Mouse (Mus musculus): Measurements from ENCODE around the gene Naa25.

The Naa25 gene

DNA sequence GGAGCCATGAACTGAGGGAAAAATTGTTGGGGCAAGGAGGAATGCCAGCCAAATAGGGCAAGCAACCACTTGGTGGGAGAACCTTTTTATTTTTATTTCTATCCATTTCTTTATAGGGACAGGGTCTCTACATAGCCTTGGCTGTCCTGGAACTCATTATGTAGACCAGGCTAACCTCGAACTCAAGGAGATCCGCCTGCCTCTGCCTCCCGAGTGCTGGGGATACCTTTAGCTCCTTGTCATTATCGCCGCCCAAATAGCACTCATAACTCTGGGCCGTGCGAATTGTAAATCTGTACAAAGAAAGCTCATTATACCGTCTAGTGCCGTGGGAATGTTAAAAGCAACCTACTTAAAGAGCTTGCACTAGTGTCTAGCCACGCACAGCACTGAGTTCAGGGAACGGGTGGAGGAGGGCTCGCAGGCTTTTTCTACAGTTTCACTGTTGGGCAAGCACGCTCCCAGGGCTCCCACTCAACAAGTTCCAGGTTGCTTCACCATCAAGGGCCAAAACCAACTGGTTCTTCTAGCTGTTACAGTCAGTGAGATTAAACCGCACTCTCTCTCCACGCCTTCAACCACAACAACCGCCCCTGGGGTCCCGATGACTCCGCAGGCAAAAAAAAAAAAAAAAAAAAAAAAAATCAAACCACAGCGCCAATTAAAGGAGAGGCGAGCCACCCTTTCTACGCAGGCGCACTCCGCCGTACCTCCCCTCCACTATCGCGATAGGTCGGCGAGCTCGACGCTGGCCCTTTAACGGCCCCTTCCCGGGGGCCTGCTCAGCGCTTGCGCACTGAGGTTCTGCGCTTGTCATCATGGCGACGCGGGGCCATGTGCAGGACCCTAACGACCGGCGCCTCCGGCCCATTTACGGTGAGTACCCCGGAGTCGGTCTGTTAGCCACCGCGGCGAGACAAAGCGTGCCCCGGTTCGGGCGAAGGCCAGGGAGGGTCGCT is at the start of gene Naa25:
Gene Naa25 (plus strand): TSS at position 750 of the 959 bp plus-strand sequence.
- DNase-seq (ENCODE audit: low spot score), result peak; percentile 96

DNA sequence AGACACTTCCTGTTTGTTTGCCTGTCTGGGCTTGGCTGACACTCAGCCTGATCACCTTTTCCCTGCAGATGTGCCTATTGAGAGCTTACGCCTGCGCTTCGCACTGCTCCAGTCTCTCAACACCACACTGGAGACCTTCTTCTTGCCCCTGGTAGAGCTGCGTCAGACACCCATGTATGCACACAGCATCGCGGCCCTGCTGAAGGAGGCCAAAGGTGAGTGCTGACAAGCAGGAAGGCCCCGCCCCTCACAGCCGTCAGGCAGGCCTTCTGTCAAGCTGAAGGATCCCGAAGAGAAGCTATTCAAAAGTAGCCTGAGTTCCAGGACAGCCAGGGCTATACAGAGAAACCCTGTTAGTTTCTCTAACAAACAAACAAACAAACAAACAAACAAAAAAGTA is 38.5 kb upstream of the Naa25 start:
- no peak for DNase-seq (ENCODE audit: low spot score)

DNA sequence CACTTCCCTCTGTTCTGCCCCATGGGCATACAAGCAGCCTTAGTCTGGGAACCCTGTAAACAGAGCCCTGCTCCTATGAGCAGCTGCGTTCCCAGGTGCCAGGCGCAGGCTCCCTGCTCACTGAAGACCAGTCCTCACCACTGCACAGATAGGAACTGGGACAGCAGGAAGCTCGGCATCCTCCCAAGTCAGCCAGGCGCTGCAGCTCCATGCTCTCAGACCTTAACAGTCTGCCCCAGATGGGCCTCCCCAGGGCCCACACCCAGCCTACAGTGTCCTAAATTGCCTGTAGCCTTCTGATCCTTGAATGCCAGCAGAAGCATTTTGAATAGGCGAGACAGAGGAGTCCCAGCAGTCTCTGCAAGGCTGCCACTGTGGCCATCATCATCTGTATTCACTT is 36.0 kb upstream of the Naa25 start:
- no peak for DNase-seq (ENCODE audit: low spot score)

DNA sequence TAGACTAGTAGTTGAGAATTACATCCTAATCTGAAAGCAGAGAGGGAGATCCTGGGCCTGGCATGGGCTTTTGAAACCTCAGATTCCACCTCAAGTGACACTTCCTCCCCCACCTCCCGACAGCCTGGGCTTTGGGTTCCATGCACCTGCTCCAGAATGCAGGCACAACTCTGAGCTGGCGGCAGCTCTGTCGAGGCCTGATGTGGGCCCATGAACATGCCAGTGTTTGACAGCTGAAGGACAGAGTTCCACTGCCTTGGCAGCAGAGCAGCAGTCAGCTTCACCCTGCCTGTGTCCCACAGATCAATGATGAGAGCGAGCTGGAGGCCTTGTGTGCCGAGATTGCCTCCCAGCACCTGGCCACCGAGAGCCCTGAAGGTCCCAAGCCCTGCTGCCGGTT is 34.3 kb upstream of the Naa25 start:
- DNase-seq (ENCODE audit: low spot score), result no peak

DNA sequence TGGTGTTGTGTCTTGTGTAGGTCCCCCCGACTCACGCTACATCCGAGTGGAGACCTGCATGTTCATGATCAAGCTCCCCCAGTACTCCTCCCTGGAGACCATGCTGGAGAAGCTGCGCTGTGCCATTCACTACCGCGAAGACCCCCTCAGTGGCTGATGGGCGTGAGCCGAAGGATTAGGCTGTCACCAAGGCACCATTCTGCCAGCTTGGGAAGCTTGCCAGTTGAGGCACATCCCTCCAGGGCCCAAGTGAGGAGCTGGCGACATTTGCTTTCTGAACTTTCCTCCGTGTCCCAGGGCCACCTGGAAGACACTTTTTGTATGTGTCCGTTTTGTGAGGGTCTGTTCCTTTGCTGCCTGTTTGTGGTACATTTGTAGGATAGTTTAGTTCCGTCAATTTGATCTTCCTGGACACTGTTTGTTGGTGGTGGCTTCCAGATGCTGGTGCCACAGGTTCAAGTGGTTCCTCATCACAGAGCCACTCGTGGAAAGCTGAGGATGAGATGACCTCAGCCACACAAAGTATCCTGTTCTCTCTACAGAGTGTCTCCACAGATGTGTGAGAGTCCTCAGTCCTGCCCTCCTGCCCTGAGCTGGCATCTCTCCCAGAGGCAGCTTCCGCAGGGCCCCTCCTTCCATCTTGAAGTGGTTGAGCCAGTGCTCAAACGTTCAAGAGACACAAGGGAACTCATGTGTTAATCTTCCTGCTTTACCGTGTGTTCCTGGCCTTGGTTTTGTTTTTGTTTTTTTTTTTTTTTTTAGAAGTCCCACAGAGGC is 31.1 kb upstream of the Naa25 start:
- no peak for DNase-seq (ENCODE audit: low spot score)

GRCm38 (mm10) chr5:121367255-121367654 is 30.5 kb upstream of the Naa25 start:
- no peak for DNase-seq (ENCODE audit: low spot score)

DNA sequence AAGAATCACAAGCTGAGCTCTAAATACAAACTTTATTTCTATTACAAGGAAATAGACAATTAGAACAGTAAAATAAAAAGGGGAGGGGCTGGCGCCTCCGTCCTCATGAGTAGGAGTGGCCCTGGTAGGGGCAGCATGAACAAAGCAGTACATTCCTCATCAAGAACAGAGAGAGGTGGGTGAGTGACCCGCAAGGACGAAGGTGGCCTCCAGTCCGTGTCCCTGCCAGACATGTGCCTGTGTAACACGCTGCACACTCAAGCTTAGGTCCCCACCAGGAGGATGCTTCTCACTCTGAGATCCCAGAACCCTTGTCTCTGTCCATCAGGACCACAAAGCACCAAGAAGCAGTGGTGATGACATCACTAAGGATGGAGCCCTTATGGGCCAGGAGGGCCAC is 26.0 kb upstream of the Naa25 start:
- DNase-seq (ENCODE audit: low spot score), result no peak

DNA sequence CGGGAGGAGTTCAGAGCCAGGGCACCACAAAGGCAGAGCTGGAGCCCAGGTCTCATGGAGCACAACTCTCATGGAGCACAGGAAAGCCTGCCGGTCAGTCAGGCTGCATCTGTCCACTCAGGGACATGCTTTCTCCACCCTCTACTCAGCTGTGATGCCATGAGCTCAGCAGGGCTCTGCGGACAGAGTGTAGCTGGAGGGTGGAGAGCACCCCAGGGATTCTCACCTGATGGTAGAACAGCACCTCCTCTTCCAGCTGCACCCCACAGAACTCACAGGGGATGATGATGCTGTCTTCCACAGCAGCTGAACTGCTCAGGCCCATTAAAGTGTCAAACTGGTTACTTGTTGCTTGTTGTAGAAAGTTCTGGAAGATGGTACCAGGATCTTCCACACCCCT is 22.9 kb upstream of the Naa25 start:
- DNase-seq (ENCODE audit: low spot score), result no peak

DNA sequence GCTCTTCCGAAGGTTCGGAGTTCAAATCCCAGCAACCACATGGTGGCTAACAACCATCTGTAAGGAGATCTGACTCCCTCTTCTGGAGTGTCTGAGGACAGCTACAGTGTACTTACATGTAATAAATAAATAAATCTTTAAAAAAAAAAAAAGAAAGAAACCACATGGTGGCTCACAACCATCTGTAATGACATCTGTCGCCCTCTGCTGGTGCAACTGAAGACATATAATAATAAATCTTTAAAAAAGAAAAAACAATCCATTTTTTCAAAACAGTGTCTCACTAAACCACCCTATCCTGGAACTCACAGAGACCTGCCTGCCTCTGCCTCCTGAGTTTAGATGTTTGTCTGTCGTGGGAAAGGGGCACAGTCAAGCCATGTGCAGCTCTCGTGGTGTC is 20.8 kb upstream of the Naa25 start:
- DNase-seq (ENCODE audit: low spot score), result peak; percentile 45

DNA sequence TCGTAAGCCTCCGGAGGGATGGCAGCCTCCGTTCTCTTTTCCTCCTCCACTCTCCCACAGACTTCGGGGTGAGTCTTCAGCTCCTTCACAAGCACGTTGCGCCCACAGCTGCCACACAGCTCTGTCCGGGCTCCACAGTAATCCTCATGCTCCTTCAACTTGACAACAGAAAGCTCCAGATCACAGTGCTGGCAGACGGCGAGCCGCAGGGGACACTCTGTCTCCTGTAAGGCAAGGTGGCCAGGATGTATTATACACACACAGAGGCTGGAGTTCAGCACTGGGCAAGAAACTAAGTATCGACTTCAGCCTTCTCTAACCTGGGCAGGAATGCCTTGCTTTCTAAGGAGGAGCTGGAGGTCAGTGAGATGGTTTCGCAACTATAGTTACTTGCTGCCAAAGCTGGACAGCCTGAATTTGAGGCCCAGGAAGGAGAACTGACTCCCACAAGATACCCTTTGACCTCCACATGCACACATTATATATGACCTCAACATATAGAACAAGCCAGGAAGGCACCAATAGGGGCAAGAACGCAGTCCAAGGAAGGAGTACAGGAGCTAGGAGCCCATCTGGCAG is 19.0 kb upstream of the Naa25 start:
- DNase-seq (ENCODE audit: low spot score), result no peak

DNA sequence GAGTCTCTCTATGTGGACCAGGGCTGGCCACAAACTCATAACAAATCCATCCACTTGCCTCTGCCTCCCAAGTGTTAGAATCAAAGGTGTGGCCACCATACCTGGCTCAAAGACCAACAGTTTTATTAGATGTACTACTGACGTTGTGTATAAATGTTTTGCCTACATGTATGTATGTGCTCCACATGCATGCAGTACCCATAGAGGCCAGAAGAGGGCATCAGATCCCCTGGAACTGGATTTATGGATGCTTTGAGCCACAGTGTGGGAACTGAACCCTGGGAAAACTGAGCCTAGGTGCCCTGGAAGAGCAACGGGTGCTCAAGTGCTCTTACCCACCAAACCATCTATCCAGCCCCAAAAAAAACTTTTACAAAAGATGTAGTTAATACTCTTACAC is 17.0 kb upstream of the Naa25 start:
- DNase-seq (ENCODE audit: low spot score), result peak; percentile 31

DNA sequence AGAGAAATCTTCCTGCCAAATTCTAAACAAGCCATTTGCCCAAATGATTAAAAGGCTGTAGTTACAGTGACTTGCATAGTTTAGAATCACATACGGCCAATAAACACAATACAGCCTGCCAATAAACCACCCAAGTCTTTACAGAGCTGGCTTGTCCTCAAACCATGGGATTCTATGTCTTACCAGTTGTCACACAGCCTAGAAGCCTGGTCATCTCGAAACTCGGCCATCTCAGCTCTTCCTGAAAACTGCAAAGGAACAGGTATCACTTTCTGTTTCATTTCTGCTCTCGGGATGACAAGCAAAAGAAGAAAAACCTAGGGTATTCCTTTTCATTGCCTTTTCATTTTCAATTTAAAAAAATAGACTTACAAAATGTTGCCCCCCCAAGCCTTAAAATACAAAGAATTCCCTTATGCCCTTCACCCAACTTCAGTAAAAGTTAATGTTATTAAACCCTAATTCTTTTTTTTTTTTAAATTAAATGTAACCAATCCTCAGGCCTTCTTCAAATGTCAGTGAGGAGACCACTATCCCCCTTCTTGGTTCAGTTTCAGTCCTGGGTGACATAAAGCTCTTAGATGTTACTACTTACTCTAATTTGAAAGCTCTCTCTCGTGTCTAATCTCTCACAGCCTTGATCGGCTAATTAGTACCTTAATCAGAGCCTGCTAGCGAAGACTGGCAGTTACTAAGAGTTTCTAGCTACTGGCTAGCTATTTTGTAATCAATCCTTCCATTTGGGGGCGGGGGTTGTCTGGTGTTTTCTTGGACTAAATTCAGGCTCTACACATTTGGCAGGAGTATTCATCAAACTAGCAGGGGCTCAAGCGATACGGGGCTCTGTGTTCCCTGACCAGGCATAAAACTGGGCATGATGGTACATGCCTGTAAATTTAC is 13.6 kb upstream of the Naa25 start:
- DNase-seq (ENCODE audit: low spot score), result no peak

- DNase-seq (ENCODE audit: low spot score), result peak; percentile 44
Observed at GRCm38 (mm10) chr5:121384757-121385460, 12.8 kb upstream of the Naa25 start.

DNA sequence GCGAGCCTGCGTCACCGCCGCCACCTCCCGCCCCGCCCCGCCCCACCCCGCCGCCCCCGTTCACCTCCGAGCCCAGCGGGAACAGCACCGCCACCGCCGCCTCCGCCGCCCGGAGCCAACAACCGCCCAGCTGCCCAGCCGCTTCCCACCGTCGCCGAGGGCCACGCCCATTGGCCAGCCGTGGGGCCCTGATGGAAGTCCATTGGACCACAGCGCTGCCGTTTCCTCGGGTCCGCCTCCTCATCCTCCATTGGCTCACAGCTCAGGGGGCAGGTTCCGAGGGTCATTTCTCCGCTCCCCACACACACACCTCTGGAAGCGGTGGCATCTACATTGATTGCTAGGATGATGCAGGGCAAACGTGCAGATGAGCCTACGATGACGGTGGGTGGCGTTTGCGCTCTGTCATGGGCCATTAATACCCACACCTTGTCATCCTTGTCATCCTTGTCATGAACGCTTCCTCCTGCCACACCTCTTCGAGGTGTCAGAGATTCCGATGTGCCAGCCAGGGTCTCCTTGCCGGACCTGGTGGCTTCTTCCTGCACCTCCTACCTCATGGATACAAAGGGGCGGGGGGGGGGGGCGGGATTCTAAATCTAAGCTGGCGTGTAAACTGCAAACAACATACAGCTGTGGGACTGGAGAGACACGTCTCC is 12.1 kb upstream of the Naa25 start, which contains the start of gene Trafd1:
Gene Trafd1 (minus strand): TSS at position 172 of the 659 bp plus-strand sequence.
- DNase-seq (ENCODE audit: low spot score), result peak; percentile 88

DNA sequence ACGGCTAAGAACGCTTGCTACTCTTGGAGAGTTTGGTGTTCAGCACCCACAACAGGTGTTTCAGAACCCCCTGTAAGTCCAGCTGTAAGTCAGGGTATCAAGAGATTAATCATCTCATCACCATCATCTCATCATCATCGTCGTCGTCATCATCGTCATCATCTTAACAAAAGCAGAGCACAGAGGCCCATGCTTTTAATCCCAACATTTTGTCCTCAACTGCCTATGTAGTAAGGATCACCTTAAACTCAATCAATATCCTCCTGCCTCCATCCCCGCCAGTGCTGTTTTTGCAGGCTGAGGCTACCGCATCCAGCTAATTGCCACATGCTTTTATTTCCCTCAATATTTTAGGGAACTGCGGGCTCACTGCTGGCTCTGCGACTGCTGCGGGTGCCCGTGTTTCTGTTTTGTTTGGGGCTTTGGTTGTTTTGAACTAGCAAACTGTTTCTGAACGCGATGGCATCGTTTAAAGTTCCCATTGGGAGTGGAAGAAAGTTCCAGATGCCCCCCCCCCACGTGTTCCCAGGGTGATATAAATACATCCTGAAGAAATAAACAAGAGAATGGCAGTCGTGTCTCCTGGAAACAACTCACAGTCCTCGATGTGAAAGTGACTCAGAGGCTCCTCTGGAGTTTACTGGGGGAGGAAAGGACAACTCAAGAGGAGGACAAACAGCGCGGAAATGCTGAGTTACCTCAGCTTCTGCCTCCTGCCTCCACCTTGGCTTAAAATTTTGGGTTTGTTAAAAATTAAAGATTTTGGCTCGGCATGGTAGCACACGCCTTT is 11.4 kb upstream of the Naa25 start:
- no peak for DNase-seq (ENCODE audit: low spot score)

DNA sequence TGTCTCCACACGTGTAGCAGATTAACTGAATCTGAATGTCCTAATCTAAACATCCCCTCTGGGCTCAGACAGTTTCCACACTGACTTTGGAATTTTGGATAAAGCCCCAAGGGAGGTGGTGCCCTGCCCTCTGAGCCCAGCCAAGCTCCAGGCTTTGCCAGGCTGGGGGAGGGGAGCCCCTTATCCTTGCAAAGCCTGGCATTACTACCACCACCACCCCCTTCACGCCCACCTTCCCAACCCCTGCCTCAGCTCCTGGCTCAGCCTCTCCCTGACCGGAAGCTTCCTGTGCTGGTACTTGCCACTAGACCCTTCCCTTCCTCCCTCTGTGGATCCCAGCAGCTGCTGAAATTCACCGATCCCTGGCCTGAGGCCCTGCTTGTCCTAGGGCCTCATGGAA is 10.6 kb upstream of the Naa25 start:
- no peak for DNase-seq (ENCODE audit: low spot score)

GRCm38 (mm10) chr5:121389106-121389505 is 8.6 kb upstream of the Naa25 start:
- DNase-seq (ENCODE audit: low spot score), result no peak

DNA sequence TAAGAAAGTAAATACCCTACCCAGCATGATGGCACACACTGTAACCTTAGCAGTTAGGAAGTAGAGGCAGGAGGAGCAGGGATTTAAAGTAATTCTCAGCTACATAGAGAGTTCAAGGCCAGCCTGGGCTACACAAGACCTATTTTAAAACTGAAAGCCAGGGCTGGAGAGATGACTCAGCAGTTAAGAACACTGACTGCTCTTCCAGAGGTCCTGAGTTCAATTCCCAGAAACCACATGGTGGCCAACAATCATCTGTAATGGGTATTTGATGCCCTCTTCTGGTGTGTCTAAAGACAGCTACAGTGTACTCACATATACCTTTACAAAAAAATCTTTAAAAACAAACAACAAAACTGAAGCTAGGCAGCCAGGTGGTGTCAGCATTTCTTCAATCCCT is 8.0 kb upstream of the Naa25 start:
- DNase-seq (ENCODE audit: low spot score), result no peak

- DNase-seq (ENCODE audit: low spot score), result peak; percentile 65
Observed at GRCm38 (mm10) chr5:121392667-121393380, 4.9 kb upstream of the Naa25 start.

Data from c-Kit-positive CD71-positive TER-119-positive erythroid progenitor cells, embryonic 14.5 days (primary cell).